Mouse (Mus musculus): Measurements from ENCODE around the gene Btn2a2. TPM values are rescaled to one million over a fixed set of nuclear protein-coding genes. Genes with fewer than 3 reads are reported as not detected.
A peak's percentile ranks its signal among the peaks of the same experiment; 100 is the strongest.

Gene Btn2a2
- total RNA-seq, 2 experiments from 2014 or later: not detected

GRCm38 (mm10) chr13:23459264-23459846 lies 29.3 kb downstream of the Btn2a2 start:
- DNase-seq: no peak
- intact Hi-C loops (cut with DNase I): no loop called here

GRCm38 (mm10) chr13:23453926-23454325 lies 34.7 kb downstream of the Btn2a2 start:
- DNase-seq: no peak
- intact Hi-C loops (cut with DNase I): no loop called here

GRCm38 (mm10) chr13:23453362-23453862 lies 35.2 kb downstream of the Btn2a2 start:
- peak; percentile 67 for DNase-seq
- intact Hi-C loops (cut with DNase I): no loop called here

DNA sequence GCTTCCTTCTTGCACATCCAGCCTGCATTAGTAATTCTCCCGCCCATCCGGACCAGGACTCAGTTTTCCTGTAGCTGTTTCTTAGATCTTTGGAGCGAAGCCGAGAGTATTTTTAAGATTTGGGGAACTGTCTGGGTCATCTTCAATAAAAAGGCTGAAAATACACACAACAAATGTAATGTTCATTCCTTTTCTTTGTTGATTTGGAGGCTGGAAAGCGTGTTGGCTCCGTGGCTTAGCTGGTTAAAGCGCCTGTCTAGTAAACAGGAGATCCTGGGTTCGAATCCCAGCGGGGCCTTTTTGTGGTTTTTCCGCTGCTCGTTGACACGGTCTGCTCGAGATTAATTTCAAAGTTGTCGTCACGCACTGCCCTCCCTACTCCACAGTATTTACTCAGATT lies 38.3 kb downstream of the Btn2a2 start:
- DNase-seq: peak; percentile 79
- intact Hi-C loops (cut with DNase I): no loop called here

DNA sequence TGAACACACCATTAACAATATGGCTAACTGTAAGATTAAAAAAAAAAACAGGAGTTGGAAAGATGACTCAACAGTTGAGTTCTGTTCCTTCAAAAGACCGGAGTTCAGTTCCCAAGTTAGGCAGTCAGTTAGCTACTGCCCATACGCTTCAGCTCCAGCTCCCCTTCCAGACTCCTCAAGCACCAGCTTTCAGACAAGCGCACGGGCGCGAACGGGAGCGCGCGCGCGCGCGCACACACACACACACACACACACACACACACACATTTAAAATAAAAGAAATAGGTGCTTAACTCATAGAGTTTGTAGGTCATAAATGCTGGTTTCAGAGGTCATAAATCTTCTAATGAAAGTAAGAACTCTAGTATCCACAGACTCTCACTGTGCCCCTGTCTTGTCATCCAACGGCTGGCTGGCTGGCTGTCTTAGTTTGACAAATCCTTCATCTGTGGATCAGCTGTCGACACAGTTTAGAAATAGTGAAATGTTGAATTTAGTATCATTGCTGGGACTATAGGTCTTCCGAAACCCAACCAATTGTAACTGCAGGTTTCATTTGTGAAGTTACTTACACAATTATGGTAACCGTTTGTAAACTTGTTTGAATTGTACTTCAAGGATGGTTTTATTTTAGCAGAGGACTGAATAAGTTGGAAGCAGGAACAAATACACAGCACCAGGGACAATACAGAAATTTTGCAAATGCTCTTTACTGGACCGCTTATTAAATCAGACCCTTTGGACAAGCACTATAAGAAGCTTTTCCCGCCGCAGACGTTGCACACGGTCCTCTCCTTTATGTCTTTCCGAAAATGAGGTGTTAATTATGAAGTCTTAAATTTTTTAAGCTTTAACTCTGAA lies 39.2 kb downstream of the Btn2a2 start:
- intact Hi-C loops (cut with DNase I): no loop called here
- DNase-seq: peak; percentile 66

DNA sequence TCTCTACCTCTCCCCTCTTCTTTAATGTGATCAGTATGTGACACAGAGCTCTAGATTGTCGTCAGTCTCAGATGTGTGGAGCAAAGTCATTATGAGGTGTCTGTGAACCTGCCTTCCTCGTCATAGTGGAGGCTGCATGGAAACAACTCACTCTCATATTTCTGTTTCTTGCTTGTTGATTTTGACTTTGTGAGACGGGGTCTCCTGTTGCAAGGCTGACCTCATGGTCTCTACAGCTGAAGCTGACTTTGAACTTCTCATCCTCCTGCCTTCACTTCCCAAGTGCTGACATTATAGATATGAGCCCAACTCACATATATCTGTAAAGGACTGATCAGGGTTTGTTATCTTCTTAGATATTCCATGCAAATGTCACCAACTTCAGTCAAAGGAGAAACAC lies 39.9 kb downstream of the Btn2a2 start:
- intact Hi-C loops (cut with DNase I): no loop called here
- no peak for DNase-seq

- intact Hi-C loops (cut with DNase I): no loop called here
- peak; percentile 82 for DNase-seq
Measured at GRCm38 (mm10) chr13:23446498-23446952, 42.1 kb downstream of the Btn2a2 start.

- intact Hi-C loops (cut with DNase I): no loop called here
Measured at GRCm38 (mm10) chr13:23445561-23446320, 42.9 kb downstream of the Btn2a2 start.

DNA sequence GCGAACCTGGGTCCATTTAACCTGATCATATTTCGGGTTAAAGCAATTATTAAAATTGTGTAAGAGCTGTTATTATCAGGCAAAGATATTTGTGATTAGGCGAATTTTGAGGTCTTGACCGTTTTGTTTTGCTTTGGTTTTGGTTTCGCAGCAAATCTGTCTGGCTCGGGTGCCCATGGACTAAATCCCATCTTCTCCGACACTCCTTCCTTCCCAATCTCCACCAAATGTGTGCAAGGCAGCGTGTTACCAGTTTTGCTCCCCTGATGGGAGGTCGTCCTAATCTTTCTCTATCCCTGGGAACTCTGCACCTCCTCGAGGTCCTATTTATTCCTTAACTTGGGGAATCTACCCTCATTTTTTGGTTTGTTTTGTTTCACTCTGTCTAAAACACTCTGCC lies 43.5 kb downstream of the Btn2a2 start:
- intact Hi-C loops (cut with DNase I): no loop called here
- no peak for DNase-seq

More at GRCm38 (mm10) chr13:23445561-23446320, 42.9 kb downstream of the Btn2a2 start:
- DNase-seq: peak; percentile 92

- intact Hi-C loops (cut with DNase I): no loop called here
- DNase-seq: no peak
Measured at GRCm38 (mm10) chr13:23444451-23444850, 44.2 kb downstream of the Btn2a2 start.

DNA sequence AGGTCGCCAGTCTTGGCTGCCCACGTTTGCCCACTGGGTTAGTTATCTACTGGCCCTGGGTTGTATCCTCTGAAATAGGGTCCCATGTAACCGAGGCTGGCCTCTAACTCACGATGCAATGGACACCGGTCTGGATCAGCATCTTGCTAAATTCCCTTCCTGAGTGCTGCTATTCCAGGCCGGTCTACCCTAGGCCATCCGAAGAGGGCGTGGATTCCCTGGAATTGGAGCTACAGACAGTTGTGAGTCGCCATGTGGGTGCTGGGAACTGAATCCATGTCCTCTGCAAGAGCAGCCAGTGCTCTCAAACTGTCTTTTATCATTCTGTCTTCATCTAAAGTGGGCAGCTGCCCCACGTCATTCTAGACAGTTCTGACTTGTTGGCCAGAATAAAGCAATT lies 48.8 kb downstream of the Btn2a2 start:
- intact Hi-C loops (cut with DNase I): loop anchor here (5.0 to 10.0 kb wide), 3 partner anchors 77 to 1495 kb away; partner anchors contain the start of gene Zfp184
- DNase-seq: no peak

DNA sequence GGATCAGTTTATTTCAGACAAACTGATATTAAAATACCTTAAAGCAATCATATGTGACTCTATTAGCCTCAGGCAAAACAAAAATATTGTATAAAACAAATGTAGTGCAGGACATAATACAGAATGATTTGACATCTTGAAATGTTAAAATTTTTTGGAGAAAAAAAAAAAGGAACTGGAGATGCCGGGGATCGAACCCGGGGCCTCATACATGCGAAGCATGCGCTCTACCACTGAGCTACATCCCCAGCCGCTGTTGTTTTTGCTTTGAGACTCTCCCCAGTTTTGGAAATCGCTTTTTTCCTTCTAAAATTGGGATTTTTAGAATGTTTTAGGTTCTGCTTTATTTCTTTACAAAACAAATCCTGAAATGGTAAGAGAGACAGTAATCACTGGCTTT lies 50.1 kb downstream of the Btn2a2 start:
- intact Hi-C loops (cut with DNase I): loop anchor here (5.0 to 10.0 kb wide), 3 partner anchors 79 to 1494 kb away; partner anchors contain the start of gene Zfp184
- DNase-seq: peak; percentile 40

DNA sequence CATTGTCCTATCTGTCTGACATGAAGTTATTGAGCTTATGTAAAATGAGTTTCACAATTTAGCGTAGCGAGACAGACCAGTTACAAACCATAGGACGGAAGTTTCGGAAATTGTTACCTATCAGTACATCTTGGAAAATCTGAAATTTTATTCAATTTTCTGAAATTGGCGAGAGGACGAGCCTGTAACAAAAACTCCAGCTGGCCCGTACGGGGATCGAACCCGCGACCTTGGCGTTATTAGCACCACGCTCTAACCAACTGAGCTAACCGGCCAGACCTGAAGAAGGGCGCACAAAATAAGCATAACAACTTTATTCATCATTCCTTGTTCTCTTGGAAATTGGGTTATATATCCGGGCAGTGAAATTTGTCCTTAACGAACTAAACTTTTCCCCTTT lies 50.7 kb downstream of the Btn2a2 start:
- DNase-seq: peak; percentile 87
- intact Hi-C loops (cut with DNase I): loop anchor here (5.0 to 10.0 kb wide), 3 partner anchors 79 to 1493 kb away; partner anchors contain the start of gene Zfp184

GRCm38 (mm10) chr13:23436861-23437822 lies 51.5 kb downstream of the Btn2a2 start:
- intact Hi-C loops (cut with DNase I): loop anchor here (5.0 to 10.0 kb wide), 3 partner anchors 80 to 1492 kb away; partner anchors contain the start of gene Zfp184
- DNase-seq: peak; percentile 41

GRCm38 (mm10) chr13:23436231-23436661 lies 52.4 kb downstream of the Btn2a2 start:
- no peak for DNase-seq
- intact Hi-C loops (cut with DNase I): loop anchor here (5.0 to 10.0 kb wide), 3 partner anchors 81 to 1491 kb away; partner anchors contain the start of gene Zfp184

GRCm38 (mm10) chr13:23435676-23436075 lies 53.0 kb downstream of the Btn2a2 start:
- intact Hi-C loops (cut with DNase I): loop anchor here (5.0 to 10.0 kb wide), 3 partner anchors 82 to 1491 kb away; partner anchors contain the start of gene Zfp184
- no peak for DNase-seq

- no peak for DNase-seq
- intact Hi-C loops (cut with DNase I): loop anchor here (5.0 to 10.0 kb wide), 3 partner anchors 82 to 1490 kb away; partner anchors contain the start of gene Zfp184
Measured at GRCm38 (mm10) chr13:23435241-23435640, 53.4 kb downstream of the Btn2a2 start.

- intact Hi-C loops (cut with DNase I): loop anchor here (10.0 kb wide), 2 partner anchors 1410 to 1490 kb away; partner anchors contain the start of gene Zfp184
- DNase-seq: no peak
Measured at GRCm38 (mm10) chr13:23434426-23434825, 54.2 kb downstream of the Btn2a2 start.

DNA sequence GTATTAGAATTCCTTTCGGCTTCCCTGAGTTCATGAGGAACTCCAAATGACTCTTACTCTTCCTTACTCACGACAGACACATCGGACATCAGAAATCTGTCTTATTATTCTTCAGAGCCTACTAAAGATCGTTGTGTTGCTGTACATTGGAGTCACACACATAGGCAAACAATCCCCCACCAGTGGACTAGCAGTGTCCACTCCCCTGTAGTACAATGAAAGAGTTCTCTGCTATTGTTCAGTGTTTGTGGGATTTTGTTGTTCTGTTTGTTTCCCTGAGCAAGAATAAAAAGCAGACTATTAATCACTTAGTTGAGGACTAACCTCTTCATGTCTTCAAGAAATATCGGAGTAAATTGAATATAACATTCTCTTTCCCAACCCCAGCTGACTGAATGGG lies 54.9 kb downstream of the Btn2a2 start:
- intact Hi-C loops (cut with DNase I): loop anchor here (10.0 kb wide), 2 partner anchors 1409 to 1489 kb away; partner anchors contain the start of gene Zfp184
- no peak for DNase-seq
